Mouse (Mus musculus) right cerebral cortex, postnatal 14 days (tissue): ENCODE measurements around the gene Sgk2.

Experiments used
- DNase-seq: peaks from one replicate; pipeline ENCODE4 v3.0.0; 2022

The Sgk2 gene

GRCm38 (mm10) chr2:163061203-163062118, 74.3 kb downstream of the Sgk2 start:
- no peak for DNase-seq

- DNase-seq = no peak
Measured at GRCm38 (mm10) chr2:163062119-163062508, 75.0 kb downstream of the Sgk2 start.
